Mouse (Mus musculus): ENCODE measurements around the gene Erlin1. TPM values are rescaled to one million over a fixed set of nuclear protein-coding genes. Genes with fewer than 3 reads are reported as not detected.

Erlin1 gene
- total and polyA plus RNA-seq, 3 experiments, result 4.1 to 7.8 (median 6.0) TPM

- H3K79me2 ChIP-seq (replicated peaks; ENCODE audit: control insufficient read depth, insufficient read depth, low read length), result no peaks in the 10 kb centered on the region
- DNase-seq, result no peak
- 66% methylated on average over 5 of the region's 5 CpGs for WGBS
- no peaks in the 10 kb centered on the region for H3K27me3 ChIP-seq (ENCODE audit: control insufficient read depth, insufficient read depth, low read length)
- no peaks in the 10 kb centered on the region; the same call in 1 of the 2 replicates for H3K4me1 ChIP-seq (ENCODE audit: control insufficient read depth, insufficient read depth, low read length)
- intact Hi-C loops (cut with DNase I), result no loop called here
- H3K36me3 ChIP-seq (ENCODE audit: control insufficient read depth, insufficient read depth, low read length), result no peaks in the 10 kb centered on the region
- H3K27ac ChIP-seq, result no peak overlapping the region
- H3K4me3 ChIP-seq, result no peak overlapping the region
- no peak for TF ChIP-seq CTCF (IDR thresholded peaks at IDR 0.05)
- no peak for TF ChIP-seq EP300 (IDR thresholded peaks at IDR 0.05; ENCODE audit: insufficient read depth, low read depth, low read length)
- TF ChIP-seq POLR2A (IDR thresholded peaks at IDR 0.05; ENCODE audit: insufficient read depth, low read depth, low read length), result no peak
- no peak overlapping the region for H3K9ac ChIP-seq (ENCODE audit: low read depth, low read length)
These were observed 46.5 kb downstream of the Erlin1 start for GRCm38 (mm10) chr19:44023066-44023465.

GRCm38 (mm10) chr19:44021502-44021901 lies 48.1 kb downstream of the Erlin1 start:
- H3K4me3 ChIP-seq, result no peak overlapping the region
- WGBS, result 64% methylated on average over 4 of the region's 4 CpGs
- peak; percentile 58 to 77 for DNase-seq
- no peak overlapping the region for H3K27ac ChIP-seq
- no peaks in the 10 kb centered on the region for H3K27me3 ChIP-seq (ENCODE audit: control insufficient read depth, insufficient read depth, low read length)
- H3K36me3 ChIP-seq (ENCODE audit: control insufficient read depth, insufficient read depth, low read length), result no peaks in the 10 kb centered on the region
- intact Hi-C loops (cut with DNase I), result no loop called here
- H3K9ac ChIP-seq (ENCODE audit: low read depth, low read length), result no peak overlapping the region
- no peak for TF ChIP-seq POLR2A (IDR thresholded peaks at IDR 0.05; ENCODE audit: insufficient read depth, low read depth, low read length)
- no peak for TF ChIP-seq EP300 (IDR thresholded peaks at IDR 0.05; ENCODE audit: insufficient read depth, low read depth, low read length)
- TF ChIP-seq CTCF (IDR thresholded peaks at IDR 0.05), result no peak
- no peaks in the 10 kb centered on the region for H3K79me2 ChIP-seq (replicated peaks; ENCODE audit: control insufficient read depth, insufficient read depth, low read length)
- no peaks in the 10 kb centered on the region; the same call in 1 of the 2 replicates for H3K4me1 ChIP-seq (ENCODE audit: control insufficient read depth, insufficient read depth, low read length)

- Histone ChIP-seq H3K27ac (no peak overlapping the region), H3K79me2 (replicated peaks; ENCODE audit: control insufficient read depth, insufficient read depth, low read length) (no peaks in the 10 kb centered on the region), H3K4me1 (ENCODE audit: control insufficient read depth, insufficient read depth, low read length) (no peaks in the 10 kb centered on the region; the same call in 1 of the 2 replicates), H3K27me3 (ENCODE audit: control insufficient read depth, insufficient read depth, low read length) (no peaks in the 10 kb centered on the region), H3K4me3 (no peak overlapping the region), H3K9ac (ENCODE audit: low read depth, low read length) (no peak overlapping the region), H3K36me3 (ENCODE audit: control insufficient read depth, insufficient read depth, low read length) (no peaks in the 10 kb centered on the region)
- intact Hi-C loops (cut with DNase I), result no loop called here
- WGBS, result 72% methylated on average over 7 of the region's 7 CpGs
- TF ChIP-seq EP300 (IDR thresholded peaks at IDR 0.05; ENCODE audit: insufficient read depth, low read depth, low read length), result no peak
- no peak for TF ChIP-seq CTCF (IDR thresholded peaks at IDR 0.05)
- no peak for TF ChIP-seq POLR2A (IDR thresholded peaks at IDR 0.05; ENCODE audit: insufficient read depth, low read depth, low read length)
- no peak for DNase-seq
These were observed 49.8 kb downstream of the Erlin1 start for GRCm38 (mm10) chr19:44019739-44020138.

- Histone ChIP-seq H3K4me3 (no peak overlapping the region), H3K27me3 (ENCODE audit: control insufficient read depth, insufficient read depth, low read length) (no peaks in the 10 kb centered on the region), H3K9ac (ENCODE audit: low read depth, low read length) (no peak overlapping the region), H3K4me1 (ENCODE audit: control insufficient read depth, insufficient read depth, low read length) (no peaks in the 10 kb centered on the region), H3K79me2 (replicated peaks; ENCODE audit: control insufficient read depth, insufficient read depth, low read length) (no peaks in the 10 kb centered on the region), H3K27ac (no peak overlapping the region), H3K36me3 (ENCODE audit: control insufficient read depth, insufficient read depth, low read length) (no peaks in the 10 kb centered on the region)
- no peak for DNase-seq
- intact Hi-C loops (cut with DNase I), result no loop called here
- TF ChIP-seq POLR2A (IDR thresholded peaks at IDR 0.05; ENCODE audit: insufficient read depth, low read depth, low read length) (no peak), EP300 (IDR thresholded peaks at IDR 0.05; ENCODE audit: insufficient read depth, low read depth, low read length) (no peak), CTCF (IDR thresholded peaks at IDR 0.05) (no peak)
- 44% methylated on average over 6 of the region's 6 CpGs for WGBS
These were observed 55.7 kb downstream of the Erlin1 start for GRCm38 (mm10) chr19:44013862-44014261.

- Histone ChIP-seq H3K27me3 (ENCODE audit: control insufficient read depth, insufficient read depth, low read length) (no peaks in the 10 kb centered on the region), H3K9ac (ENCODE audit: low read depth, low read length) (no peak overlapping the region), H3K79me2 (replicated peaks; ENCODE audit: control insufficient read depth, insufficient read depth, low read length) (no peaks in the 10 kb centered on the region), H3K27ac (no peak overlapping the region), H3K36me3 (ENCODE audit: control insufficient read depth, insufficient read depth, low read length) (no peaks in the 10 kb centered on the region), H3K4me3 (no peak overlapping the region), H3K4me1 (ENCODE audit: control insufficient read depth, insufficient read depth, low read length) (no peaks in the 10 kb centered on the region)
- DNase-seq, result peak in 1 of 2 experiments; percentile 4
- TF ChIP-seq POLR2A (IDR thresholded peaks at IDR 0.05; ENCODE audit: insufficient read depth, low read depth, low read length) (no peak), EP300 (IDR thresholded peaks at IDR 0.05; ENCODE audit: insufficient read depth, low read depth, low read length) (no peak), CTCF (IDR thresholded peaks at IDR 0.05) (no peak)
- intact Hi-C loops (cut with DNase I), result no loop called here
- 59% methylated on average over 15 of the region's 15 CpGs for WGBS
These were observed 60.8 kb downstream of the Erlin1 start for GRCm38 (mm10) chr19:44008784-44009183.

GRCm38 (mm10) chr19:44007186-44007585 lies 62.4 kb downstream of the Erlin1 start:
- Histone ChIP-seq H3K4me1 (ENCODE audit: control insufficient read depth, insufficient read depth, low read length) (no peaks in the 10 kb centered on the region), H3K27ac (no peak overlapping the region), H3K9ac (ENCODE audit: low read depth, low read length) (no peak overlapping the region), H3K79me2 (replicated peaks; ENCODE audit: control insufficient read depth, insufficient read depth, low read length) (no peaks in the 10 kb centered on the region), H3K4me3 (no peak overlapping the region), H3K36me3 (ENCODE audit: control insufficient read depth, insufficient read depth, low read length) (no peaks in the 10 kb centered on the region), H3K27me3 (ENCODE audit: control insufficient read depth, insufficient read depth, low read length) (no peaks in the 10 kb centered on the region)
- TF ChIP-seq EP300 (IDR thresholded peaks at IDR 0.05; ENCODE audit: insufficient read depth, low read depth, low read length) (no peak), CTCF (IDR thresholded peaks at IDR 0.05) (no peak), POLR2A (IDR thresholded peaks at IDR 0.05; ENCODE audit: insufficient read depth, low read depth, low read length) (no peak)
- 68% methylated on average over 12 of the region's 12 CpGs for WGBS
- no peak for DNase-seq
- intact Hi-C loops (cut with DNase I), result no loop called here

All from heart, adult 2 months (tissue).